Mouse (Mus musculus) left cerebral cortex, adult 6 months (tissue): ENCODE measurements around the gene Srp54b. TPM values are rescaled to one million over a fixed set of nuclear protein-coding genes. Genes with fewer than 3 reads are reported as not detected.

Experiments
- long read RNA-seq, 2 experiments: library from polyadenylated mRNA; unstranded; transcript quantifications; one replicate each; pipeline ENCODE4 v2.0.0; 2019 to 2020
- polyA plus RNA-seq: library from polyadenylated mRNA; unstranded; fragments of <200 nt; fragmentation: Nextera tagmentation; gene quantifications from 2 replicates; pipeline ENCODE4 v1.2.3, GENCODE M21; 2021

Gene Srp54b
- polyA plus RNA-seq, result 41.2 and 46.7 TPM in 2 replicates
- long read RNA-seq, experiment 1, transcript Srp54b-201 (16 exons, 3,646 nt), result major isoform, 261 of 275 reads
- long read RNA-seq, experiment 1, partial matches to known transcripts, result 6 of 275 reads
- long read RNA-seq, experiment 1, other reads (novel, unspliced or antisense), result 7 of 275 reads
- long read RNA-seq, experiment 2, transcript Srp54b-201 (16 exons, 3,646 nt), result major isoform, 78 of 114 reads
- long read RNA-seq, experiment 2, partial matches to known transcripts, result 33 of 114 reads
- long read RNA-seq, experiment 2, other reads (novel, unspliced or antisense), result 3 of 114 reads

GRCm38 (mm10) chr12:55154559-55155448, at the start of gene Srp54b:
Srp54b (plus strand) TSS chr12:55155104.

GRCm38 (mm10) chr12:55124242-55124641, 30.7 kb upstream of the Srp54b start, which contains the start of gene Fam177a:
Fam177a (plus strand) TSS chr12:55124469.

GRCm38 (mm10) chr12:55199306-55199705, 44.4 kb downstream of the Srp54b start, which contains the start of gene 1700047I17Rik2:
1700047I17Rik2 (plus strand) TSS chr12:55199592.

GRCm38 (mm10) chr12:55229626-55230519, 75.0 kb downstream of the Srp54b start, which contains the start of gene Srp54c:
Srp54c (plus strand) TSS chr12:55230168.

Other genes starting within 250 kb of the Srp54b start
- not detected in 2 replicates for gene Gm20403, start 168.6 kb upstream of the Srp54b start, polyA plus RNA-seq
- gene Baz1a, start 140.8 kb upstream of the Srp54b start, polyA plus RNA-seq, result 0.64 and 0.69 TPM in 2 replicates
- 11.2 and 11.5 TPM in 2 replicates for gene 2700097O09Rik, start 75.0 kb upstream of the Srp54b start, polyA plus RNA-seq
- 79.2 and 140 TPM in 2 replicates for gene Srp54a, start 74.8 kb upstream of the Srp54b start, polyA plus RNA-seq
- gene Fam177a, start 30.6 kb upstream of the Srp54b start, polyA plus RNA-seq, result 43.5 and 48.7 TPM in 2 replicates
- not detected in 2 replicates for gene 1700047I17Rik2, start 44.5 kb downstream of the Srp54b start, polyA plus RNA-seq
- 52.2 and 80.8 TPM in 2 replicates for gene Srp54c, start 75.1 kb downstream of the Srp54b start, polyA plus RNA-seq
- gene 1110008L16Rik, start 144.5 kb downstream of the Srp54b start, polyA plus RNA-seq, result 3.8 and 4.5 TPM in 2 replicates
- gene Ppp2r3c, start 147.9 kb downstream of the Srp54b start, polyA plus RNA-seq, result 9.7 and 11.8 TPM in 2 replicates
- 253 and 308 TPM in 2 replicates for gene Psma6, start 229.1 kb downstream of the Srp54b start, polyA plus RNA-seq